Mouse (Mus musculus) megakaryocyte, adult 5-6 weeks (primary cell): ENCODE data around the gene Prickle1. TPM values are rescaled to one million over a fixed set of nuclear protein-coding genes. Genes with fewer than 3 reads are reported as not detected.
A peak's percentile ranks its signal among the peaks of the same experiment; 100 is the strongest.

Experiments
- ATAC-seq: 2 replicates; pipeline ENCODE4 v1.8.0; 2016; ENCODE audit warnings: mild to moderate bottlenecking, inconsistent platforms; ENCODE audit not compliant: poor library complexity, severe bottlenecking
- total RNA-seq, 2 experiments: library from RNA; stranded (forward) in 1 of 2; stranded (reverse) in 1 of 2; fragments of 153-499, 151-499 nt in 1 of 2; fragments of 221-1000, 200-1000 nt in 1 of 2; gene quantifications; 2 replicates each; pipeline versions ENCODE4 v1.2.3 to v1.2.4; 2015 to 2017

Gene Prickle1
- total RNA-seq, 2 experiments from 2014 or later = 0.02 to 0.15 TPM

DNA sequence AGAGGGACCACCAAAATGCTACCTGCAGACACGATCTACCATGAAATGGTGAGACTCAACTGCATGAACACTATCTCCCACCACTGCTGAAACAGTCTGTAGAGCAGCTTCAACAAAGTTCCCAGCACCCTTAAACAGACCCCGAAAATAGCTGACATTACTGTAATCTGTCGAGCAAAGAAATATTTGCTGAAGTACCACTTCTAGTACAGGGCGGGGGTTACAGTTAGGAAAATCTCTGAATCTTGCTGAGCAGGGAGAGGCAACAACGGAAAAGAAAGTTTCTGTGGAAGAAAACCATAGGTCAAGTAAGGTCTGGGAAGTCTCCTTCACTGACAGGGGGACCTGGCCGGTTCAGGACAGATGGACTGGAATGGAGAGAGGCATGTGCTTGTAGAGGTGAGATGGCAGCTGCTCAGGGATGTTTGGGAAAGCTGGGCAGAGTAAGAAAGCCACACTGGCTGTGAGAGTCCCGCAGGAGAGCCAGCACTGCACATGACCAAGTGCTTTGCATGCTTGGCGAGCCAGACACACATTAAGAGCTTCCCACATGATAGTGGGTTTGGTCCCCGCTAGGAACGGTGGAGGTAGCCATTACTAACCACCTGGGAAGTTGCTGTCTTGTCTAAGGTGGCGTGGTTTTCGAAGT is 41.4 kb downstream of the Prickle1 start:
- no peak for ATAC-seq

DNA sequence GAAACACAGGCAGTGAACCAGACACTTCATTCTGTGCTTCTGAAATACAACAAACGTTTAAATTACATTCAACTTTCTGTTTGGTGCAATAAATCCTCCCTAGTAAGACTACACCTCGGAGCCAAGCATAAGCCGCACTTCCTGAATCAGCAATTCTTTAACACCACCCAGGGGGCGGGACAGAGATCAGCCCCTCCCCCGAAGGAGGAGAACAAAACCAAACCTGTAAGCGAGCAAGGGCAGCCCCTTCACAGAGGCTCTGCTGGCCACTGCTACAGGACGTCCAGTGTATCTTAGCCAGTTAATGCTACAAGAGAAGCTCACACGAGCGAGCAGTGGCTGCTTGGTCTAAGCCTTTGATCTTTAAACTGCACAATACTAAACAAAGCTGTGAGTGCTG is 43.5 kb downstream of the Prickle1 start:
- peak; percentile 99 for ATAC-seq

GRCm38 (mm10) chr15:93548297-93548696 is 47.4 kb downstream of the Prickle1 start:
- ATAC-seq = no peak

DNA sequence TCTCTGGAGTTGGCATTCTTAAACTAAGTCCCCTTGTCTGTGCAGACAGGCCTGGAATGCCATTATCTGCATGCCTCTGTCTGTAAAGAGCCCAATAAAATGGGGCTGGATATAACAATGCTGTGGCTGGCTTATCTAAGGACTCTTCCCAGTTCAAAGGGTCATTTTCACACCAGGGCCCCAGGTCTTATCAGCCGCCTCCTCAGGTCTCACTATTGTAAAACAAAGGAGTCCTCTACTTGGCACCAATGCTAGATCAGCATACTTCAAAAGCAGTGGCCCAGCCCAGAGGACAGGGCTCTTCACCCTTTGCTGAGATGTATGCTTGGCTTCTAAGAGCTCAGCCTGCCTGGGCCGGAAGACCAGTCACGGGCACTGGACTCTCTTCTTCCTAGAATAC is 56.3 kb downstream of the Prickle1 start:
- ATAC-seq = no peak

DNA sequence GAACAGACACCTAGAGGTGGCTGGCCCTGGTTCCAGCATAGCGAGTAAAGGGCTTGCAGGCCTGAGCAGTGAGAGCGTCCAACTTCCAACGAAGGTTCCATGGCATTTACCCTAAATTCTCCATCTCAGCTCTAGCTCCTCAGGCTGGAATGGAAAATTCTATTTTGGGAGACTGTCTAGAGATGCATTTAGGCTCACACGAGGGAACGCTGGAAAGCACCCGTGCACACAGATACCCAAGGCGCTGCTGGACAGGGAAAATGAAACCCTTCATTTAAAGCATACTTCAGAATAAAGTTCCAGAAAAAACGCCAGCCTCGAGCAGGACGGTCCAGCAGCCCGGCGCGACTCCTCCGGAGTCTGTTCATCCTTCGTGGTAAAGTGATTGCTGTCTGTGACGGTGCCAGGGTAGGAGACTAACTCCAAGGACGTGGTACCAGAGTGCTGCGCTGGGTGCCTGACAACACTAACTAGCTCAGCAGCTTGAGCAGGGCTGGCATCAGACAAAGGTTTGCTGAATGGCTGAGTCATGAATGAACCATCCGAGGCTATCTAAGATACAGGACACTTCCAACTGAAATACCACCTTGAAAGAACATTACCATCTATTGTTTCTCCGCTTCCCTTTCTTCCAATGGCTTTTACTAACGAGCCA is 57.0 kb downstream of the Prickle1 start:
- no peak for ATAC-seq

- ATAC-seq = no peak
These were observed 57.9 kb downstream of the Prickle1 start for GRCm38 (mm10) chr15:93537745-93538144.

- no peak for ATAC-seq
These were observed 59.5 kb downstream of the Prickle1 start for GRCm38 (mm10) chr15:93536191-93536590.

DNA sequence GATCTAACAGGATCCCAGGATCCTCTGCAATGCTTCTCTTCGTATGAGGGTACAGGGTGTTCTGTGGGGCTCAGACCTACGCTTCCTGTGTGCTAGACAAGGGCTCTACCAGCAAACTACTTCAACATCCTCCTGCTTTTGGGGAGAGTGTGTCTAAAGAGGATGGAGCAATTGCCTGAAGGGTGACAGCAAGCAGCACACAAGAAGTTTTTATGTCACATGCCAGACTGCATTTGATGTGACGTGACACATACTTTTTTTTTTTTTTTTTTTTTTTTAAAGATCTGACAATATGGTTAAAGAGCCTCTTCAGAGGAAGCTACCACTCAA is 65.0 kb downstream of the Prickle1 start:
- no peak for ATAC-seq

GRCm38 (mm10) chr15:93529831-93530702 is 65.6 kb downstream of the Prickle1 start:
- no peak for ATAC-seq

GRCm38 (mm10) chr15:93525305-93525917 is 70.3 kb downstream of the Prickle1 start:
- ATAC-seq = no peak

GRCm38 (mm10) chr15:93521787-93522180 is 73.9 kb downstream of the Prickle1 start:
- no peak for ATAC-seq

DNA sequence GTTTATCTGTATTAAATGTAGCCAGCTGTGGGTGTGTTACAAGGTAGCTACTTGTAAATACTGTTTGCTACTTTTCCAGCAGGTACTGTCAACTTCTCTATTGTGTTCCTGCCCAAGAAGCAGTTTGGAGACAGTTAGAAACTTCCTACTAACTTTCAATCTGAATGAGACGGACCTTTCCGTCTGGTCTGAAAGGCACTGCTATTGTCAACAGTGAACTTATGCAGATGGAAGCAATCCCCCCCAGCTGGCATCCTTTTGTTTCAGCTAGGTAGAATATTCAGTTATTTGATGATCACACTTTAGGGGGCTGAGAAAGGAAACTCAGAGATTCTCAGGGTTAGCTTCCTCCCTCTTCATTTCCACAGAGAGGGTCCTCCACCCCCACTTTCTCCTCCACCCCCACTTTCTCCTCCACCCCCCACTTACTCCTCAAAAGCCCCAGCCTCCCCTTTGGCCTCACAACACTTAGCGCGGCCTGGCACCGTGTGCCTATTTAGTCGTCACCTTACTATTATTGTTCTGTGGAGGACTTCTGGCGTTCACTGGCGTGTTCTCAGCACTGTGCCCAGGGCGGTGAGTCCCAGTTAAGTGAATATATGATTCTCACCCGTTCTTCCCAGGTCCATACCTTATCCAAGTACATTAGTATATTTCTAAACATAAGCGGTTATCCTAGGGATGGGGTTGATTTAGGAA is 74.5 kb downstream of the Prickle1 start:
- no peak for ATAC-seq

- ATAC-seq = no peak
These were observed 75.6 kb downstream of the Prickle1 start for GRCm38 (mm10) chr15:93519836-93520826.

DNA sequence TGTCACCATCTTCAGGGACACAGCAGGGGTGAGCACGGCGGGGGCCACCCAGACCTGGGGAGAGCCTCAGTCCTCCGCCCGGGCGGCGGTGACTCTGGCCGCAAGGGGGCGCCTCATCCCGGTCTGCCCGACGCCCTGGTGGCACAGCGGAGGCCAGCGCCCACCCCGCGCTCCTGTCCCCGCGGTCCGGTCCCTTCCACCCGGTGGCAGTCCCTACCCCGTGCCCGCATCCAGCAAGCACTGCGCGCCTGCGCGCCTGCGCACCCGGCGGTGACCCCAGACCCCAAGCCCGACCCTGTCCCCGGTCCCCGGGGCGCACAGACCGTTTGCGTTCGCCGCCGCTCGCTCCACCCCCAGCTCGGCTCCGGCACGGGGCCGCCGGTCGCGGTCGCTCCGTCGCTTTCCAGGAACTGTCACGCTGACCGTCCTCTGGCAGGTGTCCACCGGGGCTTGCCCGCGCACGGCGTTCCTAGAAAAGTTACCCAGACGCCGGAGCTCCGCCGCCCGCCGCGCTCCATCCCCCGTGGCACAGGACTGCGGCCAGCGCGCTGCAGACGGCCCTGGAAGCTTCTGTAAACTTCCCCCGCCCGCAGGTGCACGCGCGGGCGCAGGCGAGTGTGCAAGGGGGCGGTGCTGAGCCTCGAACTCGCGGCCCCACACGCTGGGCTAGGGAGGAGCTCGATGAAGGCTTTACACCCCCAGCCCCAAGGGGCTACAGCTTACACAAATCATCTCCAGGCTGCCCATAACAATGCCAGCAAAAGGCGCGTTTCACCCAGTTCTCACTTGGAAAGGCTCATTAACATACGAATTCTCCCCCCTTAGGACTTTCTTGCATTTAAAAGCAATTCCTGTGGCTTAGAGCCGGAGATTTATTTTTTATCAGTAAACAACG is 76.5 kb downstream of the Prickle1 start:
- ATAC-seq = peak; percentile 94

- peak; percentile 22 for ATAC-seq
These were observed 77.4 kb downstream of the Prickle1 start for GRCm38 (mm10) chr15:93518143-93518902.

DNA sequence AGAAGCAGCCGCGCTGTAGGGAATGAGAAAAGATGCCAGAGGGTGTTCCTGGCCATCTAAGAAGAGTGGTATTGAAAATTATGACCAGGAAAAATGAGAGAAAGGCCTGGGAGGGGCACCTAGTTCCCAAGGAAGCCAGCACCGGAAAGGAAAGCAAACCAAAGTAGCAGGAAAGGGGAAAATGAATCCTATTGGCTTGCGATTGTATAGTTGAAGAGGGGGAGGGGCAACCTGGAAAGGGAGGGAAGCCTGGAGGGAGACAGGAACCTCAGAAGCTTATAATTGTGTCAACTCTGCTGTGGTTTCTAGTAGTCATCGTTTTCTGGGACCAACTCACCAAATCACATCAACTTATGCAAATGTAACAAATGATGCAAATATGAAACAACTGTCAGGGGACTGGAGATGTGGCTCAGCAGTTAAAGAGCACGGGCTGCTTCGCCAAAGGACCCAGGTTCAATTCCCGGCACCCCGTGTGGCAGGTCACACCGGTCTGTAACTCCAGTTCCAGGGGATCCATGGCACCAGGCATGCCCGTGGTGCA is 78.6 kb downstream of the Prickle1 start:
- ATAC-seq = no peak

GRCm38 (mm10) chr15:93515316-93515715 is 80.4 kb downstream of the Prickle1 start:
- no peak for ATAC-seq

DNA sequence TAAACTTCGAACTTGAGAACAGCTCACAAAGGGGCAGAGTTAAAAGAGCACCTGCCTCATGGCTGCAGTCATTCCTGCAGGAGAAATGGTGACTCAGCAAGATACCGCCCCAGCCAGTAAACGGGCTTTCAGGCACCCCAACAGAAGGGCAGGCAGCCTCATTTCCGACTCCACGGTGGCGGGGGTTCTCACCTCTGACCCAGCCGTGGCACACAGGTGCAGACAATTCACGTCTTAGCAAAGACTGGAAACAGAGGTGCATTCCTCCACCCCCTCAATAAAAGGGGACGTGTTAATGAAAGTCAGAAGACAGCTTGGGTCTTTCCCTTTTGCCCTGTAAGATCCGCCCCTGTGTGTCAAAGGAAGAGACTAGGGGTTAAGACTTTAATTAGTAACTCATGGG is 81.8 kb downstream of the Prickle1 start:
- no peak for ATAC-seq
